12 mouse cellular contexts compared by ENCODE assay signal in the genomic region with DNA sequence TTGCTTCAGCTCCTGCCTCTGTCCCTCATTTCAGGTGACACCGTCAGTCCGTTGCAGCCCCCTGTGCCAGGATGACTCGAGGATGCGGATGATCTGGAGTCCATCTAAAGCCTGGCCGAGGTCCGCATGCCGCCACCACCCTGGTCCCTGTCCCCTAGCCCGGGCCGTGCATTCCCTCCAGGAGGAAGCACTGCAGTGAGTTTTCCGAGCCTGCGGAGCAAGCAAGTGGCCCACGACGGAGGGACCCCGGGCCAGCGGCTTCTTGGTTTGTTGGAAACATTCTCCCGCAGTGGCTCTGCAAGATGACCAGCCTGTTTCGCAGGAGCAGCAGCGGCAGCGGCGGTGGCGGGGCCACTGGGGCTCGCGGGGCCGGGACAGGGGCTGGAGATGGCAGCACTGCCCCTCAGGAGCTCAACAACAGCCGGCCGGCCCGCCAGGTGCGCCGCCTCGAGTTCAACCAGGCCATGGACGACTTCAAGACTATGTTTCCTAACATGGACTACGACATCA. TPM values are rescaled to one million over a fixed set of nuclear protein-coding genes. Genes with fewer than 3 reads are reported as not detected.
DNase-seq lines count a peak whose midpoint lies in the region; ATAC-seq lines count a peak whose summit lies in the region.
"Had no signal": no experiment of that assay in that cellular context is flagged by ENCODE, and none has a peak within 500 bp of the region (broad histone marks: within the 10 kb centered on the region; RNA-seq: fewer than 3 reads in every experiment).

No protein-coding gene starts in this region.

- H3K27ac ChIP-seq in hindbrain, embryonic 10.5 days: peak overlapping the region; percentile 78
- no peak overlapping the region for H3K27ac ChIP-seq in hindbrain, embryonic 14.5 days
- H3K27ac ChIP-seq in midbrain, embryonic 10.5 days (replicated peaks): peak overlapping the region; percentile 69
- H3K27ac ChIP-seq in midbrain, embryonic 13.5 days: no peak overlapping the region
- H3K27ac ChIP-seq in limb, embryonic 11.5 days (replicated peaks; ENCODE audit: low read depth, low read length): no peak overlapping the region
- H3K27ac ChIP-seq: midbrain, embryonic 15.5 days had no signal

- H3K27me3 ChIP-seq in hindbrain, embryonic 10.5 days (ENCODE audit: insufficient read depth, poor library complexity, severe bottlenecking): peaks cover 40% of the 10 kb centered on the region
- no peaks in the 10 kb centered on the region for H3K27me3 ChIP-seq in hindbrain, embryonic 14.5 days (ENCODE audit: control insufficient read depth, insufficient read depth, low read length)
- peaks cover 37% of the 10 kb centered on the region for H3K27me3 ChIP-seq in midbrain, embryonic 10.5 days (ENCODE audit: low read depth, poor library complexity, severe bottlenecking)
- peaks cover 21% of the 10 kb centered on the region for H3K27me3 ChIP-seq in midbrain, embryonic 13.5 days
- no peaks in the 10 kb centered on the region for H3K27me3 ChIP-seq in limb, embryonic 11.5 days (ENCODE audit: control insufficient read depth, insufficient read depth, low read length)
- H3K27me3 ChIP-seq: midbrain, embryonic 15.5 days had no signal

- H3K4me2 ChIP-seq in hindbrain, embryonic 14.5 days (replicated peaks): no peak overlapping the region
- H3K4me2 ChIP-seq in midbrain, embryonic 13.5 days (replicated peaks): no peak overlapping the region
- H3K4me2 ChIP-seq in limb, embryonic 11.5 days (ENCODE audit: low read depth, severe bottlenecking): peak overlapping the region; percentile 23; the same call in 1 of the 2 replicates
- H3K4me2 ChIP-seq: midbrain, embryonic 15.5 days had no signal

- H3K9ac ChIP-seq in hindbrain, embryonic 14.5 days: no peak overlapping the region
- H3K9ac ChIP-seq in midbrain, embryonic 13.5 days (replicated peaks): no peak overlapping the region
- no peak overlapping the region for H3K9ac ChIP-seq in limb, embryonic 11.5 days (ENCODE audit: low read length)
- H3K9ac ChIP-seq: midbrain, embryonic 15.5 days had no signal

- peaks cover 22% of the 10 kb centered on the region; the same call in 1 of the 2 replicates for H3K36me3 ChIP-seq in hindbrain, embryonic 10.5 days
- no peaks in the 10 kb centered on the region for H3K36me3 ChIP-seq in hindbrain, embryonic 14.5 days (replicated peaks; ENCODE audit: control insufficient read depth, insufficient read depth)
- peaks cover 24% of the 10 kb centered on the region for H3K36me3 ChIP-seq in midbrain, embryonic 10.5 days
- H3K36me3 ChIP-seq in midbrain, embryonic 13.5 days: peaks cover 5% of the 10 kb centered on the region; the same call in 1 of the 2 replicates
- H3K36me3 ChIP-seq in limb, embryonic 11.5 days (ENCODE audit: control insufficient read depth, insufficient read depth, low read length): no peaks in the 10 kb centered on the region
- H3K36me3 ChIP-seq: midbrain, embryonic 15.5 days had no signal

- DNase-seq in embryo, embryonic 11 days: peak; percentile 39
- DNase-seq in embryo, embryonic 9.5 days (ENCODE audit: extremely low spot score): no peak
- DNase-seq in hindbrain, embryonic 10.5 days (ENCODE audit: low spot score): no peak
- no peak for DNase-seq in hindbrain, embryonic 14.5 days (ENCODE audit: low spot score)
- DNase-seq in midbrain, embryonic 10.5 days (ENCODE audit: low spot score): no peak
- peak; percentile 48 for DNase-seq in limb, embryonic 11.5 days (ENCODE audit: low spot score)
- DNase-seq in urinary bladder, postnatal 4 days (ENCODE audit: low spot score in 2 of 2): no peak
- DNase-seq: cerebellum, postnatal 14 days; kidney, adult 9 months; thymus, adult 18-20 months had no signal

- no peak for ATAC-seq in hindbrain, embryonic 14.5 days (ENCODE audit: low FRiP score)
- ATAC-seq in midbrain, embryonic 13.5 days: no peak
- no peak for ATAC-seq in limb, embryonic 11.5 days (ENCODE audit: insufficient number of reproducible peaks, low FRiP score, low TSS enrichment, low read depth)
- ATAC-seq: midbrain, embryonic 15.5 days had no signal

- peak overlapping the region; percentile 30 for H3K4me3 ChIP-seq in hindbrain, embryonic 10.5 days
- no peak overlapping the region for H3K4me3 ChIP-seq in hindbrain, embryonic 14.5 days (replicated peaks; ENCODE audit: low read length)
- H3K4me3 ChIP-seq in midbrain, embryonic 10.5 days: peak overlapping the region; percentile 14; the same call in 1 of the 2 replicates
- no peak overlapping the region for H3K4me3 ChIP-seq in midbrain, embryonic 13.5 days (replicated peaks)
- H3K4me3 ChIP-seq in limb, embryonic 11.5 days (ENCODE audit: low read depth, low read length): peak overlapping the region; percentile 3; the same call in 1 of the 2 replicates
- H3K4me3 ChIP-seq: midbrain, embryonic 15.5 days had no signal

- H3K9me3 ChIP-seq in hindbrain, embryonic 10.5 days: no peaks in the 10 kb centered on the region
- no peaks in the 10 kb centered on the region for H3K9me3 ChIP-seq in hindbrain, embryonic 14.5 days (ENCODE audit: control insufficient read depth, low read length)
- no peaks in the 10 kb centered on the region for H3K9me3 ChIP-seq in midbrain, embryonic 10.5 days (replicated peaks)
- no peaks in the 10 kb centered on the region for H3K9me3 ChIP-seq in midbrain, embryonic 13.5 days
- H3K9me3 ChIP-seq in limb, embryonic 11.5 days (ENCODE audit: control insufficient read depth, low read length): no peaks in the 10 kb centered on the region
- H3K9me3 ChIP-seq: midbrain, embryonic 15.5 days had no signal

- 15% methylated on average over 32 of the region's 32 CpGs for WGBS in hindbrain, embryonic 10.5 days
- WGBS in hindbrain, embryonic 14.5 days: 23% methylated on average over 32 of the region's 32 CpGs
- 19% methylated on average over 32 of the region's 32 CpGs for WGBS in midbrain, embryonic 10.5 days
- 22% methylated on average over 32 of the region's 32 CpGs for WGBS in midbrain, embryonic 13.5 days
- WGBS in limb, embryonic 11.5 days: 11% methylated on average over 32 of the region's 32 CpGs

- peaks cover 86% of the 10 kb centered on the region for H3K4me1 ChIP-seq in hindbrain, embryonic 10.5 days (replicated peaks)
- peaks cover 31% of the 10 kb centered on the region for H3K4me1 ChIP-seq in hindbrain, embryonic 14.5 days (replicated peaks; ENCODE audit: control insufficient read depth, insufficient read depth, low read length)
- H3K4me1 ChIP-seq in midbrain, embryonic 10.5 days: peaks cover 85% of the 10 kb centered on the region
- H3K4me1 ChIP-seq in midbrain, embryonic 13.5 days (replicated peaks): peaks cover 57% of the 10 kb centered on the region
- H3K4me1 ChIP-seq in limb, embryonic 11.5 days (ENCODE audit: control insufficient read depth, insufficient read depth, low read length): peaks cover 45% of the 10 kb centered on the region

RNA-seq across cellular contexts. Expression of a gene that starts 34.6 kb away (rescaled TPM):
- polyA plus RNA-seq in hindbrain, embryonic 10.5 days (2016; fragmentation: Nextera tagmentation; extraction: Ambion mirVana): 72.2 and 74.1 TPM in 2 replicates
- polyA plus RNA-seq in hindbrain, embryonic 14.5 days (2014; fragmentation: Nextera tagmentation; extraction: Ambion mirVana): 67.8 and 68.7 TPM in 2 replicates
- polyA plus RNA-seq in midbrain, embryonic 10.5 days (2016; fragmentation: Nextera tagmentation; extraction: Ambion mirVana): 70.6 and 78.8 TPM in 2 replicates
- 68.6 and 69.8 TPM in 2 replicates for polyA plus RNA-seq in midbrain, embryonic 13.5 days (2015; fragmentation: Nextera tagmentation; extraction: Ambion mirVana)
- 59.3 and 60.4 TPM in 2 replicates for polyA plus RNA-seq in limb, embryonic 11.5 days (2014; fragmentation: Nextera tagmentation; extraction: Ambion mirVana)

Comparison
In these comparisons a context has a peak if more than half of its experiments do, and no peak if none do; other contexts are left out.
1. DNase-seq: peak in embryo, embryonic 11 days (single experiment) and limb, embryonic 11.5 days (single experiment); none in embryo, embryonic 9.5 days (single experiment), hindbrain, embryonic 10.5 days (single experiment), hindbrain, embryonic 14.5 days (single experiment), midbrain, embryonic 10.5 days (single experiment) and urinary bladder, postnatal 4 days (0 of 2).
2. H3K27ac ChIP-seq: peak in hindbrain, embryonic 10.5 days (single experiment) and midbrain, embryonic 10.5 days (single experiment); none in hindbrain, embryonic 14.5 days (single experiment), midbrain, embryonic 13.5 days (single experiment) and limb, embryonic 11.5 days (single experiment).
3. H3K4me3 ChIP-seq: peak in hindbrain, embryonic 10.5 days (single experiment), midbrain, embryonic 10.5 days (single experiment) and limb, embryonic 11.5 days (single experiment); none in hindbrain, embryonic 14.5 days (single experiment) and midbrain, embryonic 13.5 days (single experiment).